Mouse (Mus musculus) olfactory bulb, adult 2 months (tissue): Measurements from ENCODE around the gene 1810013L24Rik. TPM values are rescaled to one million over a fixed set of nuclear protein-coding genes. Genes with fewer than 3 reads are reported as not detected.
"Not testable (repeated sequence)": the region's sequence is repeated elsewhere in the genome, so short reads cannot be mapped to it uniquely, and the experiment has no call there.

Source experiments
- H3K27ac ChIP-seq: fragments of 200-500 bp; 2 replicates; pipeline ENCODE4 v1.5.1; 2012; ENCODE audit warnings: low read depth, low read length; ENCODE audit not compliant: insufficient read depth
- H3K4me1 ChIP-seq: fragments of 200-500 bp; 2 replicates; pipeline ENCODE4 v1.6.1; 2012; ENCODE audit warnings: low read length; ENCODE audit not compliant: control insufficient read depth, insufficient read depth
- H3K4me3 ChIP-seq: fragments of 200-500 bp; 2 replicates; pipeline ENCODE4 v1.5.1; 2012; ENCODE audit warnings: mild to moderate bottlenecking, low read depth, low read length, moderate library complexity; ENCODE audit not compliant: insufficient read depth
- CTCF ChIP-seq: fragments of 200-500 bp; IDR thresholded peaks from 2 replicates; pipeline ENCODE4 v1.5.1; 2012; ENCODE audit warnings: low read depth, mild to moderate bottlenecking, low read length, moderate library complexity; ENCODE audit not compliant: insufficient read depth
- POLR2A ChIP-seq: fragments of 200-500 bp; IDR thresholded peaks from 2 replicates; pipeline ENCODE4 v1.6.1; 2012; ENCODE audit warnings: mild to moderate bottlenecking, low read depth, low read length, moderate library complexity; ENCODE audit not compliant: insufficient read depth
- WGBS: fragments of 180-500 bp; shearing (Covaris S2); methylation state at CpG from one replicate; pipeline ENCODE4 v1.1.7; 2018; 5-methylcytosine and 5-hydroxymethylcytosine counted together
- polyA plus RNA-seq: library from polyadenylated mRNA; stranded (reverse); fragments of >200 nt; gene quantifications from 2 replicates; pipeline ENCODE4 v1.2.4, GENCODE M21; 2012; ENCODE audit warnings: low replicate concordance; ENCODE audit not compliant: missing spikeins, insufficient read depth, insufficient read length

1810013L24Rik gene
- polyA plus RNA-seq, 1 experiment = 90.2 TPM

GRCm38 (mm10) chr16:8867406-8867955, 37.6 kb downstream of the 1810013L24Rik start:
- TF ChIP-seq CTCF (no peak), POLR2A (no peak)
- no peak overlapping the region for H3K4me3 ChIP-seq
- 81% methylated on average over 5 of the region's 5 CpGs for WGBS
- no peak overlapping the region for H3K27ac ChIP-seq
- peaks cover 8% of the 10 kb centered on the region for H3K4me1 ChIP-seq

DNA sequence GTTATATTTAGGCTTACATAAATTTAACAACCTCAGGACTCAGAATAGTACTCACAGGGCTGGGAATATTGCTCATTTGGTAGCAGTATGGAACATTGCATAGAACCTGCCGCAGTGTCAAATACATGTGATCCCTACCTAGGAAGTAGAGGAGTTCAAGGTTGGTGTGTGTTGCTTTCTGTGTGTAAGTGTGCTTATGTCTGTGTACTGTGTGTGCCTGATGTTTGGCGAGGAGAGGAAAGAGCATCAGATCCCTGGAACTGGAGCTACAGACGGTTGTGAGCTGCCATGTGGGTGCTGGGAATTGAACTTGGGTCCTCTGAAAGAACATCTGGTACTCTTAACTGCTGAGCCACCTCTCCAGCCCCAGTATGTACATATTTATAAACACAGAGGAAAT, 38.6 kb downstream of the 1810013L24Rik start:
- H3K4me1 ChIP-seq = peaks cover 10% of the 10 kb centered on the region
- no peak for TF ChIP-seq CTCF
- no peak for TF ChIP-seq POLR2A
- H3K4me3 ChIP-seq = no peak overlapping the region
- no peak overlapping the region for H3K27ac ChIP-seq
- WGBS = 84% methylated on average over 3 of the region's 3 CpGs

DNA sequence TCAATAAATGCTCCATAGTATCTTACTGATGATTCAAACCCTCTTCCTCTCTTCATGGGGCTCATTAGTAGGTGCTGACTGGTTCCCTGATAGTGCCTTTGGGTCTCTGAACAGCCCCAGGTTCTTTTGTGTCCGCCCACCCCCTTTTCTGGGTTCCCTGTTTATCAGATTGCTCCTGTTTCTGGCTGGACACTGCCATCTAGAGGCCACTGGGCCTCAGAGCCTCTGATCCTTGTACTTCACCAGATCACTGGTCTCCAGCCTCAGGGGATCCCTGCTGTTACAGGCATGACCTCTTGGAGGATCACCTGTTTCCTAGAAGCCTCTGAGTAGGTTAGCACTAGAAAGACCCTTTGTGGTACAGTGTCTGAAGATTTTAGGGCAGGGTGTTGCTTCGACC, 39.8 kb downstream of the 1810013L24Rik start:
- 36% methylated on average over 2 of the region's 2 CpGs for WGBS

DNA sequence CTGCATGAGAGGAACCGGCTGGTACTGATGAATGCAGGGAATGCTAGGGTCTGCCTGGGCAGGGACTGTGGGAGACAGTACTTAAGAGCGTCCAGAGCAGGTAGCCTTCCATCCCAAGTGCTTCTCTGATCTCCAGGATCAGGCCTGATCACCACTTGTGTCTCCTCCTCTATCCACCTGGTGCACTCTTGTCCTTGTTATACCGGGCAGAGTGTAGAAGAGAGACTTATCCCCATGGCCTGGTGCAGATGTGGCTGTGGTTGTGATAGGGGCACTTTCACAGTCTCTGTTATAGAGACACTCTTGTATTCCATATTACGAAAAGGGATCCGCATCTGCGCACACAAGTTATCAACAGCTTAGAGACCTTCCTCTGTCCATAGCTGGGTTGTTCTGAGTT, 41.5 kb downstream of the 1810013L24Rik start:
- Histone ChIP-seq H3K27ac (no peak overlapping the region), H3K4me1 (peaks cover 4% of the 10 kb centered on the region), H3K4me3 (no peak overlapping the region)
- TF ChIP-seq CTCF (no peak), POLR2A (no peak)
- 87% methylated on average over 6 of the region's 6 CpGs for WGBS

More for the DNA sequence above, 39.8 kb downstream of the 1810013L24Rik start:
- no peak overlapping the region for H3K27ac ChIP-seq
- no peak overlapping the region for H3K4me3 ChIP-seq
- TF ChIP-seq CTCF = peak; percentile 65; the same call in 1 of the 2 replicates
- no peak for TF ChIP-seq POLR2A
- peaks cover 4% of the 10 kb centered on the region for H3K4me1 ChIP-seq

DNA sequence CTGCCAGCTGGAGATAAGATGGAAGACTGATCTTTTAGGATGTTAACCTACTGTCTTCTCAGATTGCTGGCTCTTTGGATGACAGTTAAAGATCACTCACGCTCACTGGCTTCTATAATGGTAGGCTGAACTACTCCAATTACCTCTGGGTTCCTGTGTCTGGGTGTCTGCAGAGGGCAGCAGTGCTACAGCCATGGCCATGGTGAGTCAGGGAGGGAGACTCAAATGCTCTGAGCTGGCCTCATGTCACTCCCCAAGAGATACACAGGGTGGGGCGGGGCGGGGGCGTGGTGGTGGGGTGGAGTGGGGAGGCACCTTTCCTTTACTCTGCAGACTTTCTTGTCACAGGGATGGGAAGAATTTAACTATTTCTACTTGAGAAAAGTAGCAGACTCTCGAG, 42.1 kb downstream of the 1810013L24Rik start:
- H3K4me3 ChIP-seq = no peak overlapping the region
- TF ChIP-seq CTCF (no peak), POLR2A (no peak)
- peaks cover 4% of the 10 kb centered on the region for H3K4me1 ChIP-seq
- WGBS = 52% methylated on average over 5 of the region's 5 CpGs
- H3K27ac ChIP-seq = no peak overlapping the region

DNA sequence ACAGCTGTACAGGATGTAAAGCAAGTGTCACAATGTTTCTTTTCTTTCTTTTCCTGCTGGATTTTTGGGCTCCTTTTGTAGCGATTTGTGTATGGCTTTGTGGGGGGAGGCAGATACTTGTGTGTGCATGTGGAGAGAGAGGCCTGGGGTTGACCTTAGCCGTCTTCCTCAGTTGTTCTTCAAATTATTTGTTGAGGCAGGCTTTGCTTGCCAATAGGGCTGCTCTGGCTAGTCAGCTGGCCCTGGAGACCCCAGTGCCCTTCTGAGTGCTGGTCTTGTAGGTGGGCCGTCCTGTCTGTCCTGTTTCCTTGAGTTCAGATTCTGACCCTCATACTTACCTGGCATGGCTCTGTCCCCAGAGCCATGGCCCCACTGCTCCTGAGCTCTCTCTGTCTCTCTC, 42.6 kb downstream of the 1810013L24Rik start:
- WGBS = 66% methylated on average over 3 of the region's 3 CpGs
- TF ChIP-seq CTCF = no peak
- no peak for TF ChIP-seq POLR2A
- Histone ChIP-seq H3K4me3 (no peak overlapping the region), H3K4me1 (peaks cover 4% of the 10 kb centered on the region), H3K27ac (no peak overlapping the region)

GRCm38 (mm10) chr16:8880076-8880475, 50.2 kb downstream of the 1810013L24Rik start:
- TF ChIP-seq CTCF = no peak
- TF ChIP-seq POLR2A = no peak
- 24% methylated on average over 5 of the region's 5 CpGs for WGBS
- Histone ChIP-seq H3K27ac (no peak overlapping the region), H3K4me3 (no peak overlapping the region), H3K4me1 (0 out of 2 replicates have a peak, but pooled peaks cover 2% of the 10 kb centered on the region)

DNA sequence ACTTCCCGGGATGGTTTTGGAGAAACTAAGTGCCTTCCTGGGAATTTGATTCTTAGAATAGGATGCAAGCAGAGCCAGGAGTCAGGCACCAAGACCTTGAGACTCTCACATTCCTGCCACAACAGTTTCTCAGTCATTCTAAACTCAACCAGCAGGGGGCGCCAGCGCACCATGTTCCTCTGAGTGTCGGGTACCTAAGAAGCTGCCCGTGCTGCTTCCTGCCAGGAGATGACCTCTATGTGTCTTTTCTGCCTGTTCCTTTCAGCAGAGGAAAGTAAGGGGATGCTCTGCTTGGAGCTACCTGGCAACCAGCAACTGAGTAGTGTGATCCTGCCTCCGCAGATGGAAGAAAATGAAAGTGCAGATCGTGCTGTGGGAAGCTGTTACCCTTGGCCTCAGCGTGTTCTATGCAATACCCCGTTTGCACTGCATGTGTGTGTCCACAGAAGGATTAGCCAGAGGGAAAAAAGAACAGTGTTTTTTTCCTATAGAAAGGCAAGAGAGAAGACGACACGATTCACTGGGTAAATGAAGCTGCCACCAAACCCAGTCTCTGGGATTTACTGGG, 53.9 kb downstream of the 1810013L24Rik start:
- 26% methylated on average over 11 of the region's 11 CpGs for WGBS
- H3K4me1 ChIP-seq = 0 out of 2 replicates have a peak, but pooled peaks cover 2% of the 10 kb centered on the region
- H3K27ac ChIP-seq = peak overlapping the region; percentile 14; the same call in 1 of the 2 replicates
- TF ChIP-seq POLR2A (no peak), CTCF (peak; percentile 72)
- H3K4me3 ChIP-seq = peak overlapping the region; percentile 22

- H3K27ac ChIP-seq, H3K4me3 ChIP-seq, H3K4me1 ChIP-seq: not testable (repeated sequence)
- 65% methylated on average over 4 of the region's 4 CpGs for WGBS
Measured at GRCm38 (mm10) chr16:8894214-8894613, 64.3 kb downstream of the 1810013L24Rik start.
